Mouse (Mus musculus): ENCODE results near the gene Klhl5. TPM values are rescaled to one million over a fixed set of nuclear protein-coding genes. Genes with fewer than 3 reads are reported as not detected.

Gene Klhl5
- polyA plus RNA-seq, 1 experiment from 2014 or later: 4.4 TPM

GRCm38 (mm10) chr5:65146749-65147148, 39.4 kb downstream of the Klhl5 start:
- no peaks in the 10 kb centered on the region for H3K4me1 ChIP-seq (replicated peaks)
- no peak overlapping the region for H3K4me3 ChIP-seq (replicated peaks)
- no peak for ATAC-seq (ENCODE audit: low read depth)
- H3K9ac ChIP-seq: no peak overlapping the region
- no peak for DNase-seq
- H3K9me3 ChIP-seq (replicated peaks): no peaks in the 10 kb centered on the region
- H3K27ac ChIP-seq: no peak overlapping the region
- no peaks in the 10 kb centered on the region for H3K27me3 ChIP-seq
- peaks cover 13% of the 10 kb centered on the region for H3K36me3 ChIP-seq
- WGBS (ENCODE audit: insufficient replicate concordance): 82% methylated on average over 6 of the region's 6 CpGs
- H3K4me2 ChIP-seq: no peak overlapping the region

- no peak for ATAC-seq (ENCODE audit: low read depth)
- 78% methylated on average over 6 of the region's 6 CpGs for WGBS (ENCODE audit: insufficient replicate concordance)
- H3K9me3 ChIP-seq (replicated peaks): no peaks in the 10 kb centered on the region
These were observed 42.4 kb downstream of the Klhl5 start for GRCm38 (mm10) chr5:65149706-65150105.

GRCm38 (mm10) chr5:65150376-65150955, 43.1 kb downstream of the Klhl5 start:
- Histone ChIP-seq H3K27ac (no peak overlapping the region), H3K9ac (no peak overlapping the region), H3K36me3 (peaks cover 2% of the 10 kb centered on the region; the same call in 1 of the 2 replicates), H3K4me3 (replicated peaks) (no peak overlapping the region), H3K9me3 (replicated peaks) (no peaks in the 10 kb centered on the region), H3K4me2 (no peak overlapping the region), H3K27me3 (no peaks in the 10 kb centered on the region), H3K4me1 (replicated peaks) (no peaks in the 10 kb centered on the region)
- ATAC-seq (ENCODE audit: low read depth): no peak
- no peak for DNase-seq
- 74% methylated on average over 8 of the region's 8 CpGs for WGBS (ENCODE audit: insufficient replicate concordance)

More at GRCm38 (mm10) chr5:65149706-65150105, 42.4 kb downstream of the Klhl5 start:
- Histone ChIP-seq H3K36me3 (peaks cover 5% of the 10 kb centered on the region), H3K4me2 (no peak overlapping the region), H3K27me3 (no peaks in the 10 kb centered on the region), H3K4me3 (replicated peaks) (no peak overlapping the region), H3K27ac (no peak overlapping the region), H3K4me1 (replicated peaks) (no peaks in the 10 kb centered on the region), H3K9ac (no peak overlapping the region)
- no peak for DNase-seq

GRCm38 (mm10) chr5:65151276-65151675, 43.9 kb downstream of the Klhl5 start:
- H3K9ac ChIP-seq: no peak overlapping the region
- no peaks in the 10 kb centered on the region for H3K27me3 ChIP-seq
- no peak overlapping the region for H3K4me3 ChIP-seq (replicated peaks)
- H3K9me3 ChIP-seq (replicated peaks): no peaks in the 10 kb centered on the region
- H3K4me2 ChIP-seq: no peak overlapping the region
- H3K27ac ChIP-seq: no peak overlapping the region
- H3K4me1 ChIP-seq (replicated peaks): no peaks in the 10 kb centered on the region
- DNase-seq (no peak), ATAC-seq (ENCODE audit: low read depth) (no peak)
- 69% methylated on average over 3 of the region's 3 CpGs for WGBS (ENCODE audit: insufficient replicate concordance)
- peaks cover 2% of the 10 kb centered on the region; the same call in 1 of the 2 replicates for H3K36me3 ChIP-seq

GRCm38 (mm10) chr5:65151767-65152166, 44.4 kb downstream of the Klhl5 start:
- Histone ChIP-seq H3K4me1 (replicated peaks) (no peaks in the 10 kb centered on the region), H3K36me3 (peaks cover 2% of the 10 kb centered on the region; the same call in 1 of the 2 replicates), H3K9ac (no peak overlapping the region), H3K4me2 (no peak overlapping the region), H3K9me3 (replicated peaks) (no peaks in the 10 kb centered on the region), H3K27ac (no peak overlapping the region), H3K4me3 (replicated peaks) (no peak overlapping the region), H3K27me3 (no peaks in the 10 kb centered on the region)
- ATAC-seq (ENCODE audit: low read depth) (no peak), DNase-seq (no peak)
- WGBS (ENCODE audit: insufficient replicate concordance): 91% methylated on average over 5 of the region's 5 CpGs

- Histone ChIP-seq H3K4me3 (replicated peaks) (no peak overlapping the region), H3K9me3 (replicated peaks) (no peaks in the 10 kb centered on the region), H3K27me3 (no peaks in the 10 kb centered on the region), H3K9ac (no peak overlapping the region), H3K27ac (no peak overlapping the region), H3K4me2 (no peak overlapping the region), H3K36me3 (no peaks in the 10 kb centered on the region), H3K4me1 (replicated peaks) (no peaks in the 10 kb centered on the region; the same call in 1 of the 2 replicates)
- 63% methylated on average over 6 of the region's 6 CpGs for WGBS (ENCODE audit: insufficient replicate concordance)
- ATAC-seq (ENCODE audit: low read depth) (no peak), DNase-seq (no peak)
These were observed 46.9 kb downstream of the Klhl5 start for GRCm38 (mm10) chr5:65154287-65154686.

- H3K9ac ChIP-seq: no peak overlapping the region
- WGBS (ENCODE audit: insufficient replicate concordance): 61% methylated on average over 2 of the region's 2 CpGs
- no peaks in the 10 kb centered on the region for H3K27me3 ChIP-seq
- DNase-seq (peak; percentile 17), ATAC-seq (ENCODE audit: low read depth) (0 out of 2 replicates have a peak, but pooled peaks have one; percentile 36)
- no peaks in the 10 kb centered on the region for H3K9me3 ChIP-seq (replicated peaks)
- H3K4me1 ChIP-seq (replicated peaks): no peaks in the 10 kb centered on the region; the same call in 1 of the 2 replicates
- H3K27ac ChIP-seq: no peak overlapping the region
- H3K36me3 ChIP-seq: no peaks in the 10 kb centered on the region
- no peak overlapping the region for H3K4me2 ChIP-seq
- H3K4me3 ChIP-seq (replicated peaks): no peak overlapping the region
These were observed 49.5 kb downstream of the Klhl5 start for GRCm38 (mm10) chr5:65156853-65157252.

GRCm38 (mm10) chr5:65157412-65158381, 50.4 kb downstream of the Klhl5 start:
- H3K9ac ChIP-seq: no peak overlapping the region
- no peak overlapping the region for H3K27ac ChIP-seq
- no peaks in the 10 kb centered on the region; the same call in 1 of the 2 replicates for H3K4me1 ChIP-seq (replicated peaks)
- DNase-seq (no peak), ATAC-seq (ENCODE audit: low read depth) (peak; percentile 51; the same call in 1 of the 2 replicates)
- no peak overlapping the region for H3K4me3 ChIP-seq (replicated peaks)
- WGBS (ENCODE audit: insufficient replicate concordance): 53% methylated on average over 22 of the region's 22 CpGs
- no peak overlapping the region for H3K4me2 ChIP-seq
- H3K27me3 ChIP-seq: no peaks in the 10 kb centered on the region
- H3K9me3 ChIP-seq (replicated peaks): no peaks in the 10 kb centered on the region
- H3K36me3 ChIP-seq: no peaks in the 10 kb centered on the region

GRCm38 (mm10) chr5:65158696-65159305, 51.5 kb downstream of the Klhl5 start:
- WGBS (ENCODE audit: insufficient replicate concordance): 82% methylated on average over 20 of the region's 20 CpGs

GRCm38 (mm10) chr5:65163001-65163400, 55.7 kb downstream of the Klhl5 start:
- Histone ChIP-seq H3K9ac (no peak overlapping the region), H3K36me3 (peaks cover 5% of the 10 kb centered on the region; the same call in 1 of the 2 replicates), H3K4me3 (replicated peaks) (no peak overlapping the region), H3K4me1 (replicated peaks) (no peaks in the 10 kb centered on the region; the same call in 1 of the 2 replicates), H3K9me3 (replicated peaks) (no peaks in the 10 kb centered on the region), H3K27ac (no peak overlapping the region), H3K27me3 (no peaks in the 10 kb centered on the region), H3K4me2 (no peak overlapping the region)
- WGBS (ENCODE audit: insufficient replicate concordance): 71% methylated on average over 5 of the region's 5 CpGs
- ATAC-seq (ENCODE audit: low read depth): no peak
- DNase-seq: no peak

More at GRCm38 (mm10) chr5:65158696-65159305, 51.5 kb downstream of the Klhl5 start:
- DNase-seq (no peak), ATAC-seq (ENCODE audit: low read depth) (no peak)
- Histone ChIP-seq H3K36me3 (no peaks in the 10 kb centered on the region; the same call in 1 of the 2 replicates), H3K9ac (no peak overlapping the region), H3K4me3 (replicated peaks) (no peak overlapping the region), H3K27me3 (no peaks in the 10 kb centered on the region), H3K4me2 (no peak overlapping the region), H3K27ac (no peak overlapping the region), H3K4me1 (replicated peaks) (no peaks in the 10 kb centered on the region; the same call in 1 of the 2 replicates), H3K9me3 (replicated peaks) (no peaks in the 10 kb centered on the region)

- WGBS (ENCODE audit: insufficient replicate concordance): 88% methylated on average over 17 of the region's 17 CpGs
- H3K4me1 ChIP-seq (replicated peaks): no peaks in the 10 kb centered on the region
- H3K27me3 ChIP-seq: no peaks in the 10 kb centered on the region
- H3K9ac ChIP-seq: no peak overlapping the region
- no peak overlapping the region for H3K27ac ChIP-seq
- ATAC-seq (ENCODE audit: low read depth): no peak
- H3K9me3 ChIP-seq (replicated peaks): no peaks in the 10 kb centered on the region
- peaks cover 5% of the 10 kb centered on the region; the same call in 1 of the 2 replicates for H3K36me3 ChIP-seq
- no peak overlapping the region for H3K4me3 ChIP-seq (replicated peaks)
- no peak overlapping the region for H3K4me2 ChIP-seq
- no peak for DNase-seq
These were observed 56.3 kb downstream of the Klhl5 start for GRCm38 (mm10) chr5:65163489-65164092.

Measured in liver, embryonic 13.5 days (tissue).